Mouse (Mus musculus) spleen, adult 2 months (tissue): ENCODE data around the gene Sorbs2.

Experiments used
- CTCF ChIP-seq: fragments of 200-500 bp; IDR thresholded peaks from 2 replicates; pipeline ENCODE4 v1.5.1; 2011; ENCODE audit warnings: mild to moderate bottlenecking, inconsistent platforms; ENCODE audit not compliant: insufficient read depth, insufficient read length, insufficient replicate concordance; ENCODE audit errors: extremely low read depth
- POLR2A ChIP-seq: fragments of 200-500 bp; IDR thresholded peaks from 2 replicates; pipeline ENCODE4 v1.6.1; 2011; ENCODE audit warnings: low read depth, low read length, inconsistent platforms

DNA sequence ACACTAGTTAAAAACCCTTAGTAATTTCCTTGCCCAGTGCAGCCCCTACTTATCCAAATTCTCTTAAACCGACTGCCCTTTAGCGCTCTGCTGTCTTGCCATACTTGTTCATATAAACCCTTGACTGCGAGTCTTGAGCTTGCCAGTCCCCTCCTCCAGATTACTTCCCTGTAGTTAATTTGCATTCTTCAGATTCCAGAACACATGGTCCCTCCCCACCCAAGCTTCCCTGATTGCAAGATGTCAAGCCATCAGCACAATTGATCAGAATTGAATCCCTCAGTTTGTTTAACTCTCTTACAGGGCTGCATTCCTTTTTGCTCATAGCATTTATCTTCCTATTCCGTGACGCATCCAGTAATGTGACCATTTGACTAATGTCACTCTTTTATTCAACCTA is 32.9 kb downstream of the Sorbs2 start:
- TF ChIP-seq CTCF (no peak), POLR2A (no peak)
